Mouse (Mus musculus) layer of hippocampus, adult 18-20 months (tissue): ENCODE measurements around the gene Pemt. TPM values are rescaled to one million over a fixed set of nuclear protein-coding genes. Genes with fewer than 3 reads are reported as not detected.

Experiments
- DNase-seq, 2 experiments: peaks; one replicate each; pipeline ENCODE4 v3.0.0; 2022; ENCODE audit warnings: low spot score in 2 of 2
- total RNA-seq, 2 experiments: library from RNA; stranded (reverse); gene quantifications; 2 replicates each; pipeline ENCODE4 v1.2.3; 2021

The Pemt gene
- total RNA-seq, 2 experiments from 2014 or later, result 2.4 to 7.8 TPM

DNA sequence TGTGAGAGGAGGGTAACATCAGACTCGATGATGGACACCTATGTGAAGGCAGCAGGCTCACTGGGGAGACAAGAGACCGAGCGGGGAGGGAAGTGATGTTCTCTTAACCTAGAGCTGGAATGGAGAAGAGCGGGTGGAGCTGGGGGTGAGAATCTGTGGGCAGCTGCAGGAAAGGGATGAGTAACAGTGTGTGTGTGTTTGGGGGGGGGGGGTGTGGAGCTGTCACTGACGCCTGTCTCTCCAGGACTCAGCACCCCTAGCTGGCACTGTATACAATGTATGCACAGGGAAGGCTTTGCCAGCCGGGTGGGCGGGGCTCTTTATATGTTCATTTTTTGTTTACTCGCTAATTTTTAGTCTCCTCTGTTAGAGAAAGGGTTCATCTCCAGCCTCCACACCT, 42.5 kb downstream of the Pemt start:
- DNase-seq, result peak in 1 of 2 experiments; percentile 18

DNA sequence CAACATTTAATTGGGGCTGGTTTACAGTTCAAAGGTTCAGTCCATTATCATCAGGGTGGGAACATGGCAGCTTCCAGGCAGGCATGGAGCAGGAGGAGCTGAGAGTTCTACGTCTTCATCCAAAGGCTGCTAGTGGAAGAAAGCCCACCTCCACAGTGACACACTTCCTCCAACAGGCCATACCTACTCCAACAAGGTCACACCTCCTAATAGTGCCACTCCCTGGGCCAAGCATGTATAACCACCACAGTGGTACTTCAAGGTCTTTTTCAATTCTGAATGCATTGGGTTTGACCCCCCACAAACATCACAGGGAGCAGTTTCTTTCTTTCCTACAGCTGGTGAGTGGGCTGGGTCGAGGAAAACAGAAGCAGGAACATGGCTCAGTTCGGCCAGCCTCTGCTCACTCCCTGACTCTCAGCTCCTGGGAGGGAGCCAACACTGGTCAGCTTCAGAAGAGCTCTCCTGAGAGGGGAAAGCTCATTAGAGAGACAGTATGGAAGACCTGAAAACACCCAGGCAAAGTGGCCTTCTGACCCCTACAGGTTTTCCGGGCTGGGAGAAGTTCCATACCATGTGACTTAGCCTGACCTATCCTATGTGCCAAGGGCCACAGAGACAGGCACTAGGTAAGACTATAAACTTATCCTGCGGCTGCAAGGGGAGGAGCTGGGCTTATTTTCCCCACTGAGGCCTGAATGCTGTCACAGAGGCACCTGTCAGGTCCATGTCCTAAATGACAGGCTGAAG, 44.9 kb downstream of the Pemt start:
- DNase-seq, result no peak

DNA sequence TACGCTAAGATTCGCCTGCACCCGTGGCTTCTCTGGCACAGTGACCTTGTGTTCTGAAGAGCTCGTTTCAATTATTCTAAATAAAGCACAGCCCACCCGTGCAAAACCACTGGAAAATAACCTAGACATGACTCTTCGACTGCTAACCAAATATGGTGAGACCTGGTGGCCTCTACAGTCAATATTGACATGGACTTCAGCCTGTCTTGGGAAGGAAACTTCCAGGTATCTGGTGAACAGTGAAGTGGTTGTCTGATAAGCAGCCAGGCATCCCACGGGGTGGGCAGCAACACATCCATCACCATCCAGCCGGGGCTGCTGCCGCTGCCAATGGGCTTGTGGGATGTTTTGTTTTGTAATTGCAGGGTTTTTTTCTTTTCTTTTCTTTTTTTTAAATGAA, 52.0 kb downstream of the Pemt start:
- DNase-seq, result no peak

DNA sequence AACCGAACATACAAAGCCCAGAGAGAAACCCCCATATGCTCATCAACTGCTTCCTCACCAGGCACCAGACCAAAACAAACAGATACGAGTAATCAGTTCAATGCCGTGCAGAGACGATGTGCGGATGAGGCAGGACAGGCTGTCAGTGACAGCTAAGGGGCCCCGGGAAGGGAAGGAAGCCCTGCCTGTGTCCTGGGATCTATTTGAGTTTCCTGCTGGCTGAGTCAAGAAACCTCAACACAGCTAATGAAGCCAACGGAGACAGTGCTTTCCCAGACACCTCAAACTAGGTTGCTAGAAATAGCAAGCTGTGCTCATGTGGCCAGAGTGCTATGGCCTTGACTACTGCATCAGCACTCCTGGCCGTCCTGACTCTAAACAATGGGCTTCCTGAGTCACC, 54.9 kb downstream of the Pemt start:
- no peak for DNase-seq

DNA sequence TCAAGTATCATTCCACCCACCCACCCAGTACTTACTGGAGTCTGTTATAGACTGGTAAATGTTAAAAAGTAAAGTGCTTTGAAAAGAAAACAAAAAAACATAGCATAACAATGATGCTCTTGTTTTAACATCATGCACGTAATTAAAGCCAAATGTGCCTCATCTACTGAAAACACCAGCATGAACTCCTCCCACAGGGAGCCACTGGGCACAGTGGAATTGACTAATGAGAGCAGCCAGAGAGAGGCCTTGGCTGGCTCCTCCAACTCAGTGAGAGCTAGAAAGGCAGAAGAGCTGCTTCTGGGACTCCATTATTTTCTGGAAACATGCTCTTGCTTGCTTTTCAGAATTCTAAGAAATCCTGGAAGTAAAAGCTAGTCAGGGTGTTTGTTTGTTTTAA, 56.9 kb downstream of the Pemt start:
- no peak for DNase-seq

DNA sequence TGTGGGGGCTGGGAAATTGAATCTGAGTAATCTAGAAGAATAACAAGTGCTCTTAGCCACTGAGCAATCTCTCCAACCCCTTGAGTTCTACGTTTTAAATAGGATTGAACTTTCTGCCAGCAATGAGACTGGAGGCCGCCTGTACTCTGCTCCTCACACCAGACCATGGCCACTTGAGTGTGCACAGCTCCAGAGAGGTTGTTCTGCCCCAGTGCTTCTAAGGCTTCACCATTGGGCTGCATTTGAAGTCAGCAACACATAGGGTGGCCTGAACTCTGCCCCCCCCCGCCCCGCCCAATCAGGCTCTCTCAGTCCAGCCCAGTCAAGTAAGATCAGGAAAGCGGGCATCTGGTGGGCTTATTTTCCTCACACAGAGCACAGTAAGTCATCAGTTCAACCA, 68.5 kb downstream of the Pemt start:
- no peak for DNase-seq

DNA sequence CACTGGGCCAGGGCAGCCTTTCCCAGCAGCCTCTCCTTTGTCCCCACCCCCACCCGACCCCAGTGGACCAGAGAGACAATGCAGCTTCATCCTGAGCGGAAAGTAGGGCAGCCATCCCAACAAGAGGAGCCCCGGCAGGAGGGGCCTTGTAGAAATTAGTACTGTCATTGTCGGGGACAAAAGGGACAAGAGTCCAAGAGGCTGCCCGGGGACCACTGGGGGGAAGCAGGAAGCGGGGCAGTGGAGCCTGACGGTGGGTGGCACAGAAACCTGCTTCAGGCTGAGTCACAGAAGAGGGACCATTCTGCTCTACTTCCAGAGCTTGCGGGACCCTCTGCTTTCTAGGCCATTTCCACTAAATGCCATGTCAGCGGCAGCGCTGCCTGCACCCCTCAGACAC, 71.0 kb downstream of the Pemt start:
- no peak for DNase-seq

DNA sequence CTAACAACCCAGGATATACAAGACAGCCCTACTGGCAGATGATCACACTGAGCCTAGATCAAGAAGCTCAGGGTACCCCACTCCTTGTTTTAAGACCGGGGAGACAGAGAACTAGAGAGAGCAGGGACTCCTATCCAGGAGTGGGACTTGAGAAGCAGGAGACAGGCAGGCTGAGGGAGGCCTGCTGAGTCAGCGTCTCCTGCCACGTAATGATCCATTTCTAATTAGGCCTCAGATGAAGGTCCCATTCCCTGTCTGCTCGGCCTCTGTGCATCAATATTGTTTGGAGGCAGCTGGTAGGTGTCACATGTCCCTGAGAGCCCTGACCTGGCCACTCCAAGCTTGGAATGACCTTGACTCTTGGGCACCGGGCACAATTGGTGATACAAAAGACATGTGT, 72.9 kb downstream of the Pemt start:
- no peak for DNase-seq

DNA sequence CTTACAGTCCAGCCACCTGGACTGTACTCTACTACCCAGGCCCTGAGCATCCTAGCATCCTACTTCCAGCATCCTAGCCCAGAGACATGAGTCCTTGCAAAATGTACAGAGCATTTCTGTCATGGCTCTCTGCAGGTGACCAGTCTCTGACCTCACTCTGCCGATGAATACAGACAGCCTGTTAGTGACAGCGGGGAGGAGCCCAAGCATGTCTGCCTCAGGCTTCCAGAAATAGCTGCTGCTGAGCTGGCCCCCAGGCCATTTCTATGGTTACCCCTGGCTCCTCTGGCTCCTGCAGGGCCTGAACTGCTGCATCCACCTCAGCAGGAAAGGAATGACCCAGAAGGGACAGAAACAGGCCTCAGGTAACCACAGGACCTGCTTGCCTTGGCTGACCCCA, 74.6 kb downstream of the Pemt start:
- no peak for DNase-seq

DNA sequence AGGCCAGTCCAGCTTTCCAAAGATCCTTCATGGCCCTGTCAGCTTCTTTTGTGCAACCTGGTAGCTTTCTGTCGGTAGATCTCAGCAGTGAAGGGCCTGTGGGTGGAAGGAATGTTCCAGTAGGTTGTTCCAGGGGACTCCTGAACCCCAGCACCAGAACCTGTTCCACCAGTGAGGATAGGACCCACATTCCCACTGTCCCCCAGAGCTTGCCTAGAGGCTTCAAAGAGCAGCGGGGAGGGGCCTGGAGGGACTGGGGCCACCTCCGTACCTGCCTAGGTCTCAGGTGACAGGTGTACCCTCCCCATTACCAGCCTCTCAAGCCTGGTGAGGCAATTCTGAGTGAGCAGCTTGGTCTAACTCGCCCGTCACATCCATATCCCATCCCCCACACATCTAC, 75.5 kb downstream of the Pemt start:
- DNase-seq, result no peak

DNA sequence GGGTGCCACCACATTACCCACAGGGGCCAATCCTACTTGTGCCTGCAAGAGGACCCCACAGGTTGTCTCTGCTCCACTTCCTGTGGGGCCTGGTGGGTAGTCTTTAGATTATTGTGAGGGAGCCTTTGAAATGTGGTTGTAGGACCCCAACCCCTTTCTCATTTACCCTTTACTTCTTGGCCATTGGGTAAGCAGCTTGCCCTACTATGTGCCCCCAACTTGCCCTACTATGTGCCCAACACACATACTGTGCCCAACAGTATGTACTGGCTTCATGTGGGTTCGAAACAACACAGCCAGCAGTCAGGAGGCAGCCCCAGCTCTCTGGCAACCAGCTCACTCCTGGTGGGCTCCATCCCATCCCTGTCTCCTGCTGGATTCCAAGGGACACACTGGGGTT, 78.5 kb downstream of the Pemt start:
- DNase-seq, result no peak

DNA sequence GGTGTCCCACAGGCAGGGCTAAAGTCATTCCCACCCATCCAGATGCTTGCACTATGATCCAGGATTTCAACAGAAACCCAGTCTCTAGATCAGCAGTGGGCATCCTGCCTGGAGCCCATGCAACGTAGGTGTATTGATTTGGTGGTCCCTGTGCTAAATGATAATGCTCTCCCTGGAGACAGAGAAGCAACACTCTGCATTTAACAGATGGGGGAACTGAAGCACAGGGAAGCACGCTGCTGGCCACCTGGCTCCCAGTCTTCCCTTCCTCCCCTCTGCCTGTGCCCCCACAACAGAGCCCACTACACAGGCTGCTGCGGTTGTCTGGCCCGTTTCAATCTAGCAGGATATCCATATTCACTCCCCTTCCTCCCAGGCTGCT, 80.2 kb downstream of the Pemt start:
- DNase-seq, result peak; percentile 62 to 73

DNA sequence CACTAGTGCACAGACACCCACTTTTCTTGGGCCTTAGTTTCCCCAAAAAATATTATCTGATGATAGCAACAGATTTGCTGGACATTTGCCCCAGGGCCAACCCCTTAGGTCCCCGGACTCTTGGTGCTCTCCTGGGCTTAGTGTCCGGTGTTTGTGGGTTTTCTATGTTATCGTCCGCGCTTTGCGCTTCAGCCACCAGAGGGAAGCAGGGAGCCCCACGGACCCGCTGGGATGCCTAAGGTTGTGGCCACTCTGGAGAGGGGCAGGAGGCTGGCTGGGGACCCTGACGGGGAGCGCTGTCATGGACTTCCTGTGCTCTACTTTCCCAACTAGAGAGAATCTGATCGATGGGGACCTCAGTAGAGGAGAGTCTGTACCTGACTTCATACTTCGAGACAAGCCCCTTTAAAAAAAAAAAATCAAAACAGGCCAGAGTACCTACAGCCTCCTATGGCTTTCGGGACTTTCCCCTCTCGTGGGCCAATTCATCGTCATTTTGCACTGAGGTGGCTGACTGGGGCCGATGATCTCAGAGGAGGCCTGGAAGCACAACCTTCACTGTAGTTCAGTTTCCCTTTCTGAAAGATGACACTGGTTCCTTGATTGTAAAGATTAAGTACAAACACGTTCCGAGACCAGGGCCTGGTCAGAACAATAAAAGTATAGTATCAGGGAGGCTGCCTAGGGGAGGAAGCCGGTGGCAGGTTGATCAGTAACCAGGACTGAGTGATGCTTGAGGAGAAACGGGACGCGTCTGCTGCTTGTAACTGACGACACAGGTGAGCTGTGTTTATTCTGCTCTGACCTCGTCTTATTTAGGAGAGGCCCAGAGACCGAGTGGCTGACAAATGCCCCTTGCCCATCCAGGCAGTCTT, 80.8 kb downstream of the Pemt start:
- peak; percentile 58 to 85 for DNase-seq

DNA sequence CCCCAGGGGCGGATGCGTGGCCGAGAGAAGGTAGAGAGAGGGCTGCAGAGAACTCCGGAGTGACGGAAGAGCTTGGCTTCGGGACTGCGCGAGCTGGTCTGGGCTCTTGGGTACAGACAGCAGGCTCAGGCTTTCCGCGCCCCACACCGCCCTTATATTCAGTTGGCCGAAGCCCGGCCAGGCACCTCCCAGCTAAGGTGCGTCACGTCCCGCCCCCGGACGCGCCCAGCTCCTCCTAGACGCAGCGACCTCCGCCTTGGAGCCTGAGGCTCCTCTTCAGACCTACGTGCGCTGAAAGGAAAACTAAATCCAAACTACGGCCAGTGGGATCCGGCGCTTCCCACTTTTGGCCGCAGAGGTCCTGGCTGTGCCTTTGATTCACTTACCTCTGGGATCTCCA, 81.5 kb downstream of the Pemt start, which contains the start of gene Rasd1:
Gene Rasd1, minus strand, starts transcription at position 127 of the 400 bp plus-strand sequence.
- peak; percentile 40 to 70 for DNase-seq

DNA sequence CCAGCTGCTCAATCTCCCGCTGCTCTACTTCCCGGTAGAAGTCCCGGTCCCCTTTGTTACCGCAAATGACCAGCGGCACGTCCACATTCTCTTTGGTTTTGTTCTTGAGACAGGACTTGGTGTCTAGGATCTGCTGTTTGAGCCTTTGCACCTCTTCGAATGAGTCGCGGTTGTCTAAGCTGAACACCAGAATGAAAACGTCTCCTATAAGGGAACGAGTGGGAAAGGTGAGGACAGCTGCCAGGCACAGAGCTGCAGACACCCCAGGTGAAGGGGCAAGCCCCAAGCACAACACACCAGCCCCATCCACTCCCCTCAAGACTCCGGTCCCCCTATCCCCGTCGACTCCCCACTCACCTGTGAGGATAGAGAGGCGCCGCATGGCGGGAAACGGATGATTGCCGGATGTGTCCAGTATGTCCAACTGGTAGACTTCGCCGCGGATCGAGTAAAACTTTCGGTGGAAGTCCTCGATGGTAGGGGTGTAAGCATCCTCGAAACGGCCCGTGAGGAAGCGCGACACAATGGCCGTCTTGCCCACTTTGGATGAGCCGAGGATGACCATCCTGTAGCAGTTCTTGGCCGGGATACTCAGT, 82.0 kb downstream of the Pemt start:
- DNase-seq, result peak in 1 of 2 experiments; percentile 25

DNA sequence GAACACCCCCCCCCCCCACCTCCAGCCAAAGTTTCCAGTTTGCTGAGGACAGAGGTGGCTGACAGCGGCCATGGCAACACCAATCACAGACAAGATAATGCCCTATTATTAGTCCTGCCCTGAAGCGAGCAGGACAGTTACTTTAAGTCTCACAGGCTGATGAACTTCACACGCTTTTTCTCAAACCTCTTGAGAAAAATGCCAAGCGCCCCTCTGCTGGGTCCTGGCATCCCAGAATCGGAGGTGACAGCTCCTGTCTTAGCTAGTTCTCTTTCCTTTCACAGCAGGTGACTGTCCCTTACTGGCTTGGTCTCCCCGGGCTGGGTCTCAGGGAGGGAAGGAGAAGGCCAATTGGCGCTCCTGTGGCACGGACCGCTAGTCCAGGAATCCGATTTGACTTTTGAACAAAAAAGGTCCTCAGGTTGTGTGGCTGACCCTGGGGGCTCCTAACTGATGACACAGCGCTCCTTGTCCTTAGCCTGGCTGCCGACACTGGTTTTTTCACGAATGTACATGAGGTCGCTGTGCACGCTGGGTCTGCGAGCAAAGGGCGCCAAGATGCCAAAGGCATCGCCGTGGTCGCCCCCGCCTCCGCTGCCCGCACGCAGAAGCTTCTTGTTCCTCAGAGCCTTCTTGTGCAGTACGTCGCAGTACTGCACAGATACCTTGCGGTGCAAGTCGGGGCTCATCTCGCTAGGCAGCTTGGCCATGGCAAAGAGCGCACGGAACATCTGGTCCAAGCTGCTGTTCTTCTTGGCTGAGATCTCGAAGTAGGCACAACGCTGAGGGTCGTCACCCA, 82.7 kb downstream of the Pemt start:
- peak in 1 of 2 experiments; percentile 18 for DNase-seq

DNA sequence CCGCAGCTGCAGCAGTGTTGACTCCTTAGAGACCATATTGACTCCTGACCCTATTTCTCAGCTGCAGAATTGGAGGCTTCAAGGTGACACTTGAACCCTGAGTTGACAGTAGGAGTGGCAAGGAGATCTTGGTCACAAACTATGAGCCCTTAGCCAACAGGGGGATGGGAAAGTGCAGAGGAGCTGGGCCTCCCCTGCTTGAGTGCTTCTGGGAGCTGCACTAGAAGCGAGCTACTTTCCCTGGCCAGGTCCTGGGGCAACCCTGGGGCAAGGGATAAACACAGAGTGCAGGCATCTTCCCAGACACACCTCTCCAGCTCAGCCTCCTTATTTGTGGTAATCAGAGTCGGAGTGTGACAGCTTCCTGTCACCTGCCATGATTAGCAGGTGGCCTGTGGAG, 83.7 kb downstream of the Pemt start:
- no peak for DNase-seq

DNA sequence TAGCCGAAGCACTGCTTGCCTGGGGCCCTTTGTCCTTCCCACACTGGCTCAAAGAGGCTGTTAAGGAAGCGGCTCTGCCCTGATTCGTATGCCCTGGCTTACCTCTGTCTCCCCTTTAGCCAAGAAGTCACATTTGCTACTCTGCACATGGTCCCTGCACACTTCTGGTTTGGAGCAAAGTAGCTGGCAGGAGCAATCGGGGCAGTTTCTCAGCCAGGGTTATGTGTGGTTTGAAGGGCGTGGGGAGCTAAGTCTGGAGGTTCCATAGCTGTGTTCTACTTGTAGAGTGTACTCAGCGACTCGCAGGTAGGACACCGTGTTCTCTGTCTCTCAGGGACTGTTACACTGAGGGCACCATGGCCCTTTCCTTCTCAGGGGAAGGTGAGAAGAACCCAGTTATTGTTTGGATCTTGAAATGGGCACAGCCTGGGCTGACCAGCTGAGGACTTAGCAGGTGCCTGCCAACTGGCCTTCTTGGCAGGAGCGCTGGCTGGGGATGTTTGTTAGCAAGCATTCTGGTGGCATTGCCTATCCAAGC, 84.9 kb downstream of the Pemt start:
- peak in 1 of 2 experiments; percentile 21 for DNase-seq

DNA sequence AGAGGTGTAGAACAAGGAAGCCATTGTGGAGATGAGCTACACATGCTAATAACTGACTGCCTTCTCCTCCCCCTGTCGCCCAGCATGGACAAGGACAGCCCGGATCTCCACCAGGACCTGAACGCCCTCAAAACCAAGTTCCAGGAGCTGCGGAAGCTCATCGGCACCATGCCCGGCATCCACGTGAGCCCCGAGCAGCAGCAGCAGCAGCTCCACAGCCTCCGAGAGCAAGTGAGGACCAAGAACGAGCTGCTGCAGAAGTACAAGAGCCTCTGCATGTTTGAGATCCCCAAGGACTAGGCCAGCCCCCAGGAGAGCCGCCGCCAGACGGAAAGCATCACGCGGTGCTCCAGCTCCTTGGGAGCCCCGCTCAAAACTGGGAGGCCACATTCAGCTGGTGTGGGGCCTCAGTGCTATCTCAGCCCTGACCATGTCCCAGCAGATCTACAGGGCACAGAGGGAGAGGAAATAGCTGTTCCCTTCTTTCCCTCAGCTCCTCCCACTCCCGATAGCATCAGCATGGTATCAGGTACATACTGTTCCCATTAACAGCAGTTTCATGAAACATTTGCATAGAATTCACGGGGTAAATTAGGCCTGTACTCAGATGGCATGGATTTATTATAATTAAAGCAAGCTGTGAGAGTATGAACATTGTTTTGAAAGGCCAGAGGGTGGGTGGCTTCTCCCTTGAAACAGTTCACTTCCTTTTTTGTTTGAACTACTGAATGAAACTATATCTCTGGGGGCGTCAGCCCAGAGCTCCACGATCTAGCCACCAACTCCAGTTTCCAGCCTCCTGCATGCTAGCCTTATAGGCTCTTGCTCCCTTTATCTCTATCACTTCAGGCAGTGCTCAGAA, 85.6 kb downstream of the Pemt start:
- DNase-seq, result peak; percentile 37 to 79

DNA sequence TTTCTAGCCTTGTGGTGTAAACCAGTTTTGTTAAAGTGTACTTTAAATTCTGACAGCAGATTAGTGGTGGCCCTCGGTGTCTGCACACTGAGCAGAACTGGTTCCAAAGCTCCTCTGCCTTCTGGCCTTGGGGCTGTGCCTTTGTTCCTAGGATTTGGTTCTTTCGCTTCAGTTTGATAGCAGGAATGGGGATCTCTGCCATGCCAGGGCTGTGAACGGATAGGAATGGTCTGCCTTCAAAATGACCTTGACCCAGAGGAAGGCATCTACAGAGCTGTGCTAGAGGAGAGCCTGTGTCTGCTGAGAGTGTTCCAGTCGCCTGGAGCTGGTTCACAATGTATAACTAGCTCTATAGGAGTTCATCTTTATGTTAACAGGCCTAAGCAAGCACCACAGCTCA, 86.8 kb downstream of the Pemt start:
- DNase-seq, result no peak
